Mouse (Mus musculus): ENCODE data around the gene Prkce. TPM values are rescaled to one million over a fixed set of nuclear protein-coding genes. Genes with fewer than 3 reads are reported as not detected.

The Prkce gene
- polyA plus RNA-seq, 2 experiments: 0.32 to 0.37 TPM

GRCm38 (mm10) chr17:86322840-86323239 is 155.3 kb downstream of the Prkce start:
- TF ChIP-seq CTCF (IDR thresholded peaks at IDR 0.05; ENCODE audit: low read depth) (no peak), EP300 (IDR thresholded peaks at IDR 0.05; ENCODE audit: low read depth) (no peak)
- no peak for ATAC-seq (ENCODE audit: insufficient read depth)

GRCm38 (mm10) chr17:86323310-86323709 is 155.7 kb downstream of the Prkce start:
- Histone ChIP-seq H3K4me2 (ENCODE audit: low read depth) (no peak overlapping the region), H3K27me3 (ENCODE audit: control insufficient read depth, insufficient read depth, low read length) (no peaks in the 10 kb centered on the region), H3K4me3 (ENCODE audit: insufficient read depth in 1 of 2, low read depth in 2 of 2, low read length in 2 of 2) (no peak overlapping the region), H3K4me1 (replicated peaks; ENCODE audit: control insufficient read depth in 2 of 2, insufficient read depth in 2 of 2, low read length in 1 of 2) (peaks cover 3 to 7% of the 10 kb centered on the region in 2 experiments; a peak in 2 of 4 replicates), H3K9ac (replicated peaks) (no peak overlapping the region), H3K36me3 (replicated peaks; ENCODE audit: control insufficient read depth, insufficient read depth, low read depth) (no peaks in the 10 kb centered on the region), H3K27ac (no peak overlapping the region), H3K9me3 (ENCODE audit: control insufficient read depth, low read length) (no peaks in the 10 kb centered on the region)
- WGBS (ENCODE audit: insufficient replicate concordance): 19% methylated on average over 4 of the region's 4 CpGs
- ATAC-seq (ENCODE audit: insufficient read depth) (no peak), DNase-seq (ENCODE audit: low read depth in 3 of 3, low spot score in 3 of 3) (no peak)
- no peak for TF ChIP-seq EP300 (IDR thresholded peaks at IDR 0.05; ENCODE audit: low read depth)
- no peak for TF ChIP-seq CTCF (IDR thresholded peaks at IDR 0.05; ENCODE audit: low read depth)

More at GRCm38 (mm10) chr17:86322840-86323239, 155.3 kb downstream of the Prkce start:
- H3K9ac ChIP-seq (replicated peaks): no peak overlapping the region
- H3K27me3 ChIP-seq (ENCODE audit: control insufficient read depth, insufficient read depth, low read length): no peaks in the 10 kb centered on the region
- H3K4me2 ChIP-seq (ENCODE audit: low read depth): no peak overlapping the region
- no peak for DNase-seq (ENCODE audit: low read depth in 3 of 3, low spot score in 3 of 3)
- no peak overlapping the region for H3K4me3 ChIP-seq (ENCODE audit: insufficient read depth in 1 of 2, low read depth in 2 of 2, low read length in 2 of 2)
- no peak overlapping the region for H3K27ac ChIP-seq
- H3K4me1 ChIP-seq (replicated peaks; ENCODE audit: control insufficient read depth in 2 of 2, insufficient read depth in 2 of 2, low read length in 1 of 2): peaks cover 3 to 7% of the 10 kb centered on the region in 2 experiments; a peak in 2 of 4 replicates
- no peaks in the 10 kb centered on the region for H3K9me3 ChIP-seq (ENCODE audit: control insufficient read depth, low read length)
- WGBS (ENCODE audit: insufficient replicate concordance): 21% methylated on average over 5 of the region's 5 CpGs
- H3K36me3 ChIP-seq (replicated peaks; ENCODE audit: control insufficient read depth, insufficient read depth, low read depth): no peaks in the 10 kb centered on the region

GRCm38 (mm10) chr17:86323909-86324686 is 156.5 kb downstream of the Prkce start:
- Histone ChIP-seq H3K4me3 (ENCODE audit: insufficient read depth in 1 of 2, low read depth in 2 of 2, low read length in 2 of 2) (no peak overlapping the region), H3K4me2 (ENCODE audit: low read depth) (no peak overlapping the region), H3K9ac (replicated peaks) (no peak overlapping the region), H3K9me3 (ENCODE audit: control insufficient read depth, low read length) (no peaks in the 10 kb centered on the region), H3K36me3 (replicated peaks; ENCODE audit: control insufficient read depth, insufficient read depth, low read depth) (no peaks in the 10 kb centered on the region), H3K4me1 (replicated peaks; ENCODE audit: control insufficient read depth in 2 of 2, insufficient read depth in 2 of 2, low read length in 1 of 2) (peaks cover 3 to 7% of the 10 kb centered on the region in 2 experiments; a peak in 2 of 4 replicates), H3K27me3 (ENCODE audit: control insufficient read depth, insufficient read depth, low read length) (no peaks in the 10 kb centered on the region), H3K27ac (no peak overlapping the region)
- no peak for TF ChIP-seq CTCF (IDR thresholded peaks at IDR 0.05; ENCODE audit: low read depth)
- TF ChIP-seq EP300 (IDR thresholded peaks at IDR 0.05; ENCODE audit: low read depth): no peak
- WGBS (ENCODE audit: insufficient replicate concordance): 62% methylated on average over 6 of the region's 6 CpGs
- ATAC-seq (ENCODE audit: insufficient read depth): no peak
- DNase-seq (ENCODE audit: low read depth in 3 of 3, low spot score in 3 of 3): no peak

- no peak overlapping the region for H3K27ac ChIP-seq
- no peaks in the 10 kb centered on the region for H3K9me3 ChIP-seq (ENCODE audit: control insufficient read depth, low read length)
- H3K4me3 ChIP-seq (ENCODE audit: insufficient read depth in 1 of 2, low read depth in 2 of 2, low read length in 2 of 2): no peak overlapping the region
- TF ChIP-seq CTCF (IDR thresholded peaks at IDR 0.05; ENCODE audit: low read depth) (no peak), EP300 (IDR thresholded peaks at IDR 0.05; ENCODE audit: low read depth) (no peak)
- ATAC-seq (ENCODE audit: insufficient read depth): no peak
- H3K9ac ChIP-seq (replicated peaks): no peak overlapping the region
- H3K27me3 ChIP-seq (ENCODE audit: control insufficient read depth, insufficient read depth, low read length): no peaks in the 10 kb centered on the region
- H3K4me1 ChIP-seq (replicated peaks; ENCODE audit: control insufficient read depth in 2 of 2, insufficient read depth in 2 of 2, low read length in 1 of 2): peaks cover 3 to 10% of the 10 kb centered on the region in 2 experiments; a peak in 3 of 4 replicates
- no peak overlapping the region for H3K4me2 ChIP-seq (ENCODE audit: low read depth)
- H3K36me3 ChIP-seq (replicated peaks; ENCODE audit: control insufficient read depth, insufficient read depth, low read depth): no peaks in the 10 kb centered on the region
- no peak for DNase-seq (ENCODE audit: low read depth in 3 of 3, low spot score in 3 of 3)
- WGBS (ENCODE audit: insufficient replicate concordance): 61% methylated on average over 7 of the region's 7 CpGs
Measured at GRCm38 (mm10) chr17:86324756-86325155, 157.2 kb downstream of the Prkce start.

GRCm38 (mm10) chr17:86325317-86325716 is 157.7 kb downstream of the Prkce start:
- TF ChIP-seq EP300 (IDR thresholded peaks at IDR 0.05; ENCODE audit: low read depth) (no peak), CTCF (IDR thresholded peaks at IDR 0.05; ENCODE audit: low read depth) (no peak)
- ATAC-seq (ENCODE audit: insufficient read depth): no peak
- 41% methylated on average over 10 of the region's 10 CpGs for WGBS (ENCODE audit: insufficient replicate concordance)

More at GRCm38 (mm10) chr17:86325317-86325716, 157.7 kb downstream of the Prkce start:
- Histone ChIP-seq H3K27ac (no peak overlapping the region), H3K9me3 (ENCODE audit: control insufficient read depth, low read length) (no peaks in the 10 kb centered on the region), H3K4me2 (ENCODE audit: low read depth) (no peak overlapping the region), H3K4me1 (replicated peaks; ENCODE audit: control insufficient read depth in 2 of 2, insufficient read depth in 2 of 2, low read length in 1 of 2) (peaks cover 3 to 11% of the 10 kb centered on the region in 2 experiments; a peak in 3 of 4 replicates), H3K9ac (replicated peaks) (no peak overlapping the region), H3K36me3 (replicated peaks; ENCODE audit: control insufficient read depth, insufficient read depth, low read depth) (no peaks in the 10 kb centered on the region), H3K27me3 (ENCODE audit: control insufficient read depth, insufficient read depth, low read length) (no peaks in the 10 kb centered on the region), H3K4me3 (ENCODE audit: insufficient read depth in 1 of 2, low read depth in 2 of 2, low read length in 2 of 2) (no peak overlapping the region)
- no peak for DNase-seq (ENCODE audit: low read depth in 3 of 3, low spot score in 3 of 3)
